Mouse (Mus musculus): ENCODE results near the gene Bglap3. TPM values are rescaled to one million over a fixed set of nuclear protein-coding genes. Genes with fewer than 3 reads are reported as not detected.
A peak's percentile ranks its signal among the peaks of the same experiment; 100 is the strongest.

The Bglap3 gene
- polyA plus RNA-seq, 1 experiment from 2014 or later, result 0.28 TPM

- ATAC-seq (ENCODE audit: low read depth), result peak; percentile 20; the same call in 1 of the 2 replicates
- no peaks in the 10 kb centered on the region for H3K4me1 ChIP-seq (ENCODE audit: control insufficient read depth, insufficient read depth, low read length)
- H3K27me3 ChIP-seq (ENCODE audit: control insufficient read depth, insufficient read depth, low read length), result no peaks in the 10 kb centered on the region
- peaks cover 10% of the 10 kb centered on the region for H3K36me3 ChIP-seq (ENCODE audit: control insufficient read depth, insufficient read depth, low read length)
- H3K9me3 ChIP-seq (ENCODE audit: control insufficient read depth, low read length), result no peaks in the 10 kb centered on the region
- no peak overlapping the region for H3K4me2 ChIP-seq (ENCODE audit: low read depth, low read length)
- 44% methylated on average over 34 of the region's 34 CpGs for WGBS
- no peak overlapping the region for H3K27ac ChIP-seq (ENCODE audit: low read depth, low read length)
- no peak overlapping the region for H3K9ac ChIP-seq (replicated peaks; ENCODE audit: low read depth, low read length)
- H3K4me3 ChIP-seq (ENCODE audit: low read depth, low read length), result no peak overlapping the region
Observed at GRCm38 (mm10) chr3:88365705-88366361, 6.7 kb downstream of the Bglap3 start.

- H3K4me3 ChIP-seq (ENCODE audit: low read depth, low read length), result no peak within 1 kb of the TSS
- H3K9me3 ChIP-seq (ENCODE audit: control insufficient read depth, low read length), result no peaks in the 10 kb centered on the region
- no peak within 1 kb of the TSS for H3K27ac ChIP-seq (ENCODE audit: low read depth, low read length)
- H3K4me1 ChIP-seq (ENCODE audit: control insufficient read depth, insufficient read depth, low read length), result no peaks in the 10 kb centered on the region
- H3K36me3 ChIP-seq (ENCODE audit: control insufficient read depth, insufficient read depth, low read length), result peaks cover 24% of the 10 kb centered on the region
- H3K4me2 ChIP-seq (ENCODE audit: low read depth, low read length), result no peak within 1 kb of the TSS
- ATAC-seq (ENCODE audit: low read depth), result no peak
- H3K9ac ChIP-seq (replicated peaks; ENCODE audit: low read depth, low read length), result no peak within 1 kb of the TSS
- H3K27me3 ChIP-seq (ENCODE audit: control insufficient read depth, insufficient read depth, low read length), result no peaks in the 10 kb centered on the region
- WGBS, result 3% methylated on average over 16 of the region's 16 CpGs
Observed at GRCm38 (mm10) chr3:88364337-88364736, 8.2 kb downstream of the Bglap3 start, which contains the start of gene Paqr6. Gene Paqr6, plus strand, starts transcription at chr3:88364584.

GRCm38 (mm10) chr3:88363700-88364099, 8.8 kb downstream of the Bglap3 start:
- Histone ChIP-seq H3K27ac (ENCODE audit: low read depth, low read length) (no peak overlapping the region), H3K4me3 (ENCODE audit: low read depth, low read length) (no peak overlapping the region), H3K27me3 (ENCODE audit: control insufficient read depth, insufficient read depth, low read length) (no peaks in the 10 kb centered on the region), H3K9ac (replicated peaks; ENCODE audit: low read depth, low read length) (no peak overlapping the region), H3K4me1 (ENCODE audit: control insufficient read depth, insufficient read depth, low read length) (no peaks in the 10 kb centered on the region), H3K4me2 (ENCODE audit: low read depth, low read length) (no peak overlapping the region), H3K9me3 (ENCODE audit: control insufficient read depth, low read length) (no peaks in the 10 kb centered on the region), H3K36me3 (ENCODE audit: control insufficient read depth, insufficient read depth, low read length) (peaks cover 30% of the 10 kb centered on the region)
- 65% methylated on average over 4 of the region's 4 CpGs for WGBS
- ATAC-seq (ENCODE audit: low read depth), result no peak

GRCm38 (mm10) chr3:88361612-88362313, 10.8 kb downstream of the Bglap3 start:
- Histone ChIP-seq H3K9ac (replicated peaks; ENCODE audit: low read depth, low read length) (no peak overlapping the region), H3K27me3 (ENCODE audit: control insufficient read depth, insufficient read depth, low read length) (no peaks in the 10 kb centered on the region), H3K9me3 (ENCODE audit: control insufficient read depth, low read length) (no peaks in the 10 kb centered on the region), H3K4me2 (ENCODE audit: low read depth, low read length) (no peak overlapping the region), H3K4me3 (ENCODE audit: low read depth, low read length) (no peak overlapping the region), H3K36me3 (ENCODE audit: control insufficient read depth, insufficient read depth, low read length) (peaks cover 48% of the 10 kb centered on the region), H3K27ac (ENCODE audit: low read depth, low read length) (no peak overlapping the region), H3K4me1 (ENCODE audit: control insufficient read depth, insufficient read depth, low read length) (no peaks in the 10 kb centered on the region)
- 86% methylated on average over 2 of the region's 2 CpGs for WGBS
- no peak for ATAC-seq (ENCODE audit: low read depth)

- no peak for ATAC-seq (ENCODE audit: low read depth)
- Histone ChIP-seq H3K4me1 (ENCODE audit: control insufficient read depth, insufficient read depth, low read length) (no peaks in the 10 kb centered on the region), H3K9me3 (ENCODE audit: control insufficient read depth, low read length) (no peaks in the 10 kb centered on the region), H3K27me3 (ENCODE audit: control insufficient read depth, insufficient read depth, low read length) (no peaks in the 10 kb centered on the region), H3K4me2 (ENCODE audit: low read depth, low read length) (no peak overlapping the region), H3K27ac (ENCODE audit: low read depth, low read length) (no peak overlapping the region), H3K36me3 (ENCODE audit: control insufficient read depth, insufficient read depth, low read length) (peaks cover 55% of the 10 kb centered on the region), H3K9ac (replicated peaks; ENCODE audit: low read depth, low read length) (no peak overlapping the region), H3K4me3 (ENCODE audit: low read depth, low read length) (no peak overlapping the region)
- 88% methylated on average over 6 of the region's 6 CpGs for WGBS
Observed at GRCm38 (mm10) chr3:88361096-88361495, 11.4 kb downstream of the Bglap3 start.

GRCm38 (mm10) chr3:88359989-88360388, 12.6 kb downstream of the Bglap3 start:
- H3K27ac ChIP-seq (ENCODE audit: low read depth, low read length), result no peak overlapping the region
- H3K4me2 ChIP-seq (ENCODE audit: low read depth, low read length), result no peak overlapping the region
- H3K36me3 ChIP-seq (ENCODE audit: control insufficient read depth, insufficient read depth, low read length), result peaks cover 66% of the 10 kb centered on the region
- ATAC-seq (ENCODE audit: low read depth), result no peak
- no peak overlapping the region for H3K4me3 ChIP-seq (ENCODE audit: low read depth, low read length)
- H3K9ac ChIP-seq (replicated peaks; ENCODE audit: low read depth, low read length), result no peak overlapping the region
- 74% methylated on average over 3 of the region's 3 CpGs for WGBS
- no peaks in the 10 kb centered on the region for H3K9me3 ChIP-seq (ENCODE audit: control insufficient read depth, low read length)
- no peaks in the 10 kb centered on the region for H3K4me1 ChIP-seq (ENCODE audit: control insufficient read depth, insufficient read depth, low read length)
- no peaks in the 10 kb centered on the region for H3K27me3 ChIP-seq (ENCODE audit: control insufficient read depth, insufficient read depth, low read length)

- Histone ChIP-seq H3K4me2 (ENCODE audit: low read depth, low read length) (no peak overlapping the region), H3K4me1 (ENCODE audit: control insufficient read depth, insufficient read depth, low read length) (no peaks in the 10 kb centered on the region), H3K9me3 (ENCODE audit: control insufficient read depth, low read length) (no peaks in the 10 kb centered on the region), H3K27ac (ENCODE audit: low read depth, low read length) (no peak overlapping the region), H3K27me3 (ENCODE audit: control insufficient read depth, insufficient read depth, low read length) (no peaks in the 10 kb centered on the region), H3K9ac (replicated peaks; ENCODE audit: low read depth, low read length) (no peak overlapping the region), H3K4me3 (ENCODE audit: low read depth, low read length) (no peak overlapping the region), H3K36me3 (ENCODE audit: control insufficient read depth, insufficient read depth, low read length) (peaks cover 70% of the 10 kb centered on the region)
- 62% methylated on average over 5 of the region's 5 CpGs for WGBS
- ATAC-seq (ENCODE audit: low read depth), result no peak
Observed at GRCm38 (mm10) chr3:88359584-88359983, 13.0 kb downstream of the Bglap3 start.

- H3K9ac ChIP-seq (replicated peaks; ENCODE audit: low read depth, low read length), result no peak overlapping the region
Observed at GRCm38 (mm10) chr3:88354396-88355165, 18.0 kb downstream of the Bglap3 start.

GRCm38 (mm10) chr3:88352907-88353306, 19.6 kb downstream of the Bglap3 start:
- Histone ChIP-seq H3K4me1 (ENCODE audit: control insufficient read depth, insufficient read depth, low read length) (no peaks in the 10 kb centered on the region), H3K27me3 (ENCODE audit: control insufficient read depth, insufficient read depth, low read length) (no peaks in the 10 kb centered on the region), H3K4me3 (ENCODE audit: low read depth, low read length) (no peak overlapping the region), H3K4me2 (ENCODE audit: low read depth, low read length) (no peak overlapping the region), H3K9ac (replicated peaks; ENCODE audit: low read depth, low read length) (no peak overlapping the region), H3K27ac (ENCODE audit: low read depth, low read length) (no peak overlapping the region), H3K36me3 (ENCODE audit: control insufficient read depth, insufficient read depth, low read length) (peaks cover 98% of the 10 kb centered on the region), H3K9me3 (ENCODE audit: control insufficient read depth, low read length) (no peaks in the 10 kb centered on the region)
- no peak for ATAC-seq (ENCODE audit: low read depth)
- 93% methylated on average over 9 of the region's 9 CpGs for WGBS

More at GRCm38 (mm10) chr3:88354396-88355165, 18.0 kb downstream of the Bglap3 start:
- H3K4me3 ChIP-seq (ENCODE audit: low read depth, low read length), result no peak overlapping the region
- ATAC-seq (ENCODE audit: low read depth), result no peak
- no peaks in the 10 kb centered on the region for H3K9me3 ChIP-seq (ENCODE audit: control insufficient read depth, low read length)
- H3K27ac ChIP-seq (ENCODE audit: low read depth, low read length), result no peak overlapping the region
- no peak overlapping the region for H3K4me2 ChIP-seq (ENCODE audit: low read depth, low read length)
- H3K4me1 ChIP-seq (ENCODE audit: control insufficient read depth, insufficient read depth, low read length), result no peaks in the 10 kb centered on the region
- 95% methylated on average over 8 of the region's 8 CpGs for WGBS
- H3K27me3 ChIP-seq (ENCODE audit: control insufficient read depth, insufficient read depth, low read length), result no peaks in the 10 kb centered on the region
- peaks cover 98% of the 10 kb centered on the region for H3K36me3 ChIP-seq (ENCODE audit: control insufficient read depth, insufficient read depth, low read length)
